Mouse (Mus musculus) G1E (cell line): ENCODE measurements around the gene Sema3a.

ENCODE experiments used
- CTCF ChIP-seq: IDR thresholded peaks from 2 replicates; pipeline ENCODE4 v1.5.1; 2012; ENCODE audit warnings: low read depth, low read length, inconsistent platforms, mixed read lengths
- GATA1 ChIP-seq: IDR thresholded peaks from 2 replicates; pipeline ENCODE4 v1.6.1; 2012; ENCODE audit warnings: borderline replicate concordance, low read length, inconsistent platforms, mixed read lengths
- POLR2AphosphoS5 ChIP-seq: IDR thresholded peaks from 2 replicates; pipeline ENCODE4 v1.6.1; 2012; ENCODE audit warnings: low read depth, low read length, inconsistent platforms; ENCODE audit not compliant: insufficient replicate concordance
- TAL1 ChIP-seq: conservative IDR thresholded peaks from 2 replicates; pipeline ENCODE4 v1.6.1; 2012; ENCODE audit warnings: low read depth, low read length, inconsistent platforms, mixed read lengths

GRCm38 (mm10) chr5:13151002-13151401, 25.8 kb downstream of the Sema3a start:
- TF ChIP-seq CTCF (no peak), TAL1 (no peak), GATA1 (no peak), POLR2AphosphoS5 (no peak)
